Mouse (Mus musculus) gastrocnemius, adult 8-10 months (tissue): ENCODE results near the gene Cttn. TPM values are rescaled to one million over a fixed set of nuclear protein-coding genes. Genes with fewer than 3 reads are reported as not detected.

Experiments used
- DNase-seq, 2 experiments: peaks; one replicate each; pipeline ENCODE4 v3.0.0; 2022; ENCODE audit warnings: low spot score in 2 of 2
- total RNA-seq, 4 experiments: library from RNA; stranded (reverse); gene quantifications; 2 replicates each; pipeline ENCODE4 v1.2.4; 2022

The Cttn gene
- 10 to 100 TPM; 16.6 to 19.3 (median 17.9) TPM for total RNA-seq

DNA sequence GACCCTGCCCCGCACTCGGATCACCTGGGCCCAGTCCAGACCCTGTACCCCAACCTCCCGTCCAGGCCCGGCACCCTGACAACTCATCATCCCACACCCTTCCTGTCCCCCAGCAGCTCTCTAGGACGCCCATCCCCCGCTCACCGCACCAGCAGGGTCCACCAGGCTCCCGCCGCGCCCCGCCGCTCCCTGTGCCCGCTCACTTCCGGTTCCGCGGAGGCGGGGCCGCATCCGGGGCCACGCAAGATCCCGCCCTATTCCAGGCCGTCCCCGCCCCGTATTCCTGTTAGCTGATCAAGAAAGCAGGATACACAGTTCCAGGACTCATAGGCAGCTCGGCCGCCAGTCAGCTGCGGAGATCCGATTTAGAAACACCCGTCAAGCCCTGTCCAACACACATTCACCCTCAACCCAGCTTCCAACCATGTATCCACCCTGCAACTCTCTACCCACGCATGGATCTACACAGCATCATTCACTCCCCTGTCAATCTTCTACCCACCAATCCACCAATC, at the start of gene Cttn:
TSS of gene Cttn (minus strand) at position 465 of the 515 bp plus-strand sequence.
- DNase-seq = peak; percentile 77 to 83

DNA sequence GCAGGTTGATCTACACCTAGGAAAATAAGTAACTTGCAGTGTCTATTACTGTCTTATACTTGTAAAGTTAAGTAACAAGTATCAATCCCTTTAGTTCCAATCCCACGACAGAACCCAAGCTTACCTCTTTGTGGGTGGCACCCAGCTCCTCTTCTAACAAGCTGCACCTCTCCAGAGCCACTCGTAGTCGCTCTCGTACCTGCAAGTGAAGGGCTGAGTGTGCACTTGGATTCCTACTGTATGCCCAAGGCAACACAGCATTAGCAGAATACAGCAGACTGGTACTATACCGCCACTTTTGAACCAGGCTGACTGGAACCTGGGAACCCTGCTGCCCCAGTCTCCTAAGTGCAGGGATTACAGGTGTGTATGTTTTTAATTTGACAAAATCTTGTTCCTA, 49.0 kb upstream of the Cttn start:
- DNase-seq = no peak

DNA sequence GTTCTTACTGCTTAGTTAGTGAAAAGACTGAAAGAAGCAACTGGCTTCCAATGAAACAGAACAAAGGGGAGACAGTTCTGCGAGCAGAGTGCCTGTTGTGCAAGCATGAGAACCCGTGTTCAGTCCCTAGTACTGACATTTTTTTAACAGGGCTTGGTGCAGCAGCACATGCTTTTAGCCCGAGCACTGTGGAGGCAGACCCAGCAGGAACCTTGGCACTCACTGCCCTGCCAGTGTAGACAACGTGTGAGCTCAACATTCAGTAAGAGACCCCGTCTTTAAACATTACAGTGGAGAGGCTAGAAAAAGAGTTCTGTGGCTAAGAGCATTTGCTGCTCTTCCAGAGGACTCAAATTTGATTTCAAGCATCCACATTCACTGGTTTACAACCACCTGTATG, 45.9 kb upstream of the Cttn start:
- no peak for DNase-seq

DNA sequence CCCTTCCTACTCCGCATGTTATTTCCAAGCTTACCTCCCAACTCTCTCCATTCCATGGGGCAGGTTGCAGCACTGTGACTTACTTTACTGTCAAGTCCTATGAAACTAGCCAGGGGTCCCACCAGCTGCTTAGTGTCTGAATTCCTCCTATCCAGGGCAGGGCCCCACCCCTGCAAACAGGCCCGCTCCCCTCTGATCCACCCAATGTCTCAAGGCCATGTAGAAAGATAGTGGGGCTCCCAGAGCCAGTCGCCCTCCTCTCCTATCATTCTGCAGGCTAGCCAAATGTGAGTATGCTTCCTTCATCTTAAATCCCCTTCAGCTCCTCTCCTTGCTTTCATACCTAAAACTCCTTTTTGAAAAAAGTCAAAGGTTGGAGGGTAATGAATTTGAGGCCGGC, 38.3 kb upstream of the Cttn start:
- DNase-seq = no peak

DNA sequence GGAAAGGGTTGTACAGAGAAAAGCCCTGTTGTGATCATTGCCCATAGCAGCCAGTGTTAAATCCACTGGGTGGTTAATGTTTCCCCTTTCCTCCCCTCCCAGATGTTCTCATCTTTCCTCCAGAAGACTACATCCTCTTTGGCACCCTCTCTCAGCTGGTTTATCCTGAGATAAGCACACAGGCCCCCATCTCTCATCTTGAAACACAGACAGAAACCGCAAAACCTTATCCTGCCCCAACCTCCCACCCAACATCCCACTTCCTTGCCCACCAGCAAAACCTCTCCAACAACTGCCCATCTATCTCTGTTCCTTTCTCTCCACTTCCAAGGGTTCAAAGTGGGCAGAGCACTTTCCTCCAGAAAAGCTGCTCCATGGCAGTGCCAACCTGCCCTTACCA, 36.0 kb upstream of the Cttn start:
- no peak for DNase-seq

DNA sequence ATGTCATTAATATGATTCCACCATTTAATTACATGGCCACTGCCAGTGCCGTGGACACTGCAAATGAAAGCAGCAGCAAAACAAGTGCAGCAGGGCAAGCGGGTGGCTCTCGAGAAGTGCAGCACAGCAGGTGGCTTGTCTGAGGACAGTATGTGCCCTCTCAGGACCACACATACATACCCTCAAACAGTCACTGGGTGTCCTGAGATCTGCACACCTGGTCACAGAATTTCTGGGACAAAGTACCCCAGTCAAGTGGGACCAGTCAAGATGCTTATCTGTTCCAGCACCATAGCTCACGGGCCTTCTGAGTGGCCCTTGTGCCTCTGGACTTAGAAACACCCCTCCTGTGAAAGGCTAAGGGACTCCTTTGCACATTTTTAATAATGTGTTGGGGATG, 33.1 kb upstream of the Cttn start:
- no peak for DNase-seq

DNA sequence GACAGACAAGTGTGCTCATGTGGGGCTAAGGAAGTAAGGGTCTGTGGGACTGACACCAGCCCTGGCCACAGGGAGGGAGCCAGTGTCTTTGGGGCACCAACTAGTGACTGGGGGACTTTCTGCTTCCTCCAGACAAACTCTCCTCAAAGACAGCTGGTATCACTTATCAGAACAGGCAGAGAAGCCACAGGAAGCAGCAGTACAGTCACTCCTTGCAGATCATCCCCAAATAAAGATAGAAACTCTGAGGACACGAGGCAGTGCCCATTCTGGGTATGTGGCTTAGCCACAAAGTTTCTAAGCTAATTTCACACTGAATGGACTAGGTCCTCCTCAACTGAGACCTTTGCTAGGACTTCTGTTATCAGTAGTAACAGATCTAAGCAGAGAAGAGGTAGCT, 22.1 kb upstream of the Cttn start:
- no peak for DNase-seq

DNA sequence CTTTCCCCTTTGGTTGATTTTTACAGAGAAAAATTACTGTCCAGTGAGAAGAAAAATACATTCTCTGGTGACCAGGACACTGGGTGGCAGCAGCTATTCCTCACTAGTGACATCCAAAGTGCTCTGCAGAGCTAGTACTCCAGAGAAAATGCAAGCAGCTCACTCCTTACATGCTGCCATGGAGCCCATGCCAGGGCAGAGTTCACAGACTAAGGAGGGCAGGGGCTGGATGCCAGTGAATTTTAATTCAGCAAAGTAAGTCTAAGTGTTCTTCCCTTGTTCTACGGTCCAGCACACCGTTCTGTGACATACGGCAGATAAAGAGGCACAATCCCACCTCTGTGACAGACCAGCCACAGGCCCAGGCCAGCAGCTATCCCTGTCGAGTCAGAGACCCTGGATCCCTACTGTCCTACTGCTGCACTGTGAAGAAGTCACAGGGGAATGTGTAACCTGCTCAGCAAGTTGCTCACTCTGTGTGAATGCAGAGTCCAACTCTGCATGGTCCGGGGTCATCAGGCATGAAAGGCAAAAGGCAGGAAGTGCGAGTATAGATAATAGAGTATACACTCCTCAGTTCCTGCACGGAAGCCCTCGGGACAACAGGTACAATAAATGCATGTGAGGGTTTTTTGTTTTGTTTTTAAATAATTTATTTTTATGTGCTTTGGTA, 19.5 kb upstream of the Cttn start:
- DNase-seq = no peak

DNA sequence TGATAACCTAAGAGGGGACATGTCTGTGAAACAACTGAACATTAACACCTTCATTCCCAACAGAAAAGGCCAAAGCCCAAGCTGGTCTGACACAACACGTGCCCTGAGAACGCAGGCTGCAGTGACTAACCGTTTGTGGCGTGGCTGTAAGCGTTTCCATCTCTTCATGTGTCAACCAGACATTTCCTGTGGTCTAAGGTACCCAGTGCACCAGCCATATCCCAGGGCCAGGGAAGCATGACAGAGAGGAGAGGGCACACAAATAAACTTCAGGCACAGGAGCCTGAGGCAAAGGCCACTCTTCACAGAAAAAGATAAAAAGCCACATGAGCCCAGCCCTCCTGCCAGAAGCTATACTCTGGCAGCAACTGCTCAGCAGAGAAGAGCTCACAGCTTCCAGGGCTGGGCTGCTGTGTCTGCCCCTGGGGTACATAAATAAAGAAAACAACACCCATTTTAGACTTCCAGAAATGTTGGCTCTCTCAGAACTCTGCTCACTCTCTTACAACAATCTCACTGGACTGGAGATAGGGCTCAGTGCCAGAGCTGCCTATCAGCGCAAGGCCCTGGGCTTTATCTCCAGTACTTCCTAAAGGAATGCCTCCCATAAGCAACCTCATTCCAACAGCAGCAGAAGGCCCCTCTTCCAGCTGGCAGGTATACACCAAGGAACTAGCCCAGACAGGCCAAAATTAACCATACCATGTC, 18.4 kb upstream of the Cttn start:
- no peak for DNase-seq

DNA sequence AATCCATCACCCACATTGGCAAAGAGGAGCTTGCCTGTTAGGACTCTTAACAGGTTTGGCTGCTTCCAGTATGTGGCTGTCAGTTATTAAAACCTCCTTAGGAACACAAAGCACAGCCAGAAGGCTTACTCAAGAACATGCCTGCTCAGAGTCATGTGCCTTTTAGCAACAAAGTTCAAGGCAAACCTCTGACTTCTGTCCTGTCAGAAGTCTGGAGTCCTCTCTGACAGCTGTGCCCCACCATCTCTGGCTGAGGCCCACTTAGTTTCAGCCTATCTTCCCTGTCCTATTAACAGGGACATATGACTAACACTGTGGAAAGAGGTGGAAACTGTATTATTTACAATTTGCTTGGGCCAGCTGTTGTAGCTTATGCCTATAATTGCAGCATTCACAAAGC, 9.5 kb upstream of the Cttn start:
- DNase-seq = no peak

DNA sequence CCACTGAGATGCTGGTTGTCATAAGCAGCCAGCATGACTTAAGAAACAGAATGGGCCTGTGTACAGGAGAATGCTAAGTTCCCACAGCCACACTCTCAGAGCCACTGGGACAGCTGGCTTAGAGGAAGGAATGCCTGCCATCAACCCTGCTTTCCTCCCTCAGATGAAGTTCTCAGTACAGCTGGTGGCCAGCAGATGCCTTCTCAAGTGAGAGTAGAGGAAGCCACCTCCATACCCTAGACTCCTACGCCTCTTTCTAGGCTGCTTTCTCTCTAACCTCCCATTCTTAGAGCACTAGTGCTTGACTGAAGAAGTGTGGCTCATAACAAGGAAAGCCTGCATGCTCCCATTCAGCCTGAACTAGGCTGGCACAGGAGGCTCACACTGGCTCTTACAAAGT, 8.8 kb upstream of the Cttn start:
- DNase-seq = no peak

DNA sequence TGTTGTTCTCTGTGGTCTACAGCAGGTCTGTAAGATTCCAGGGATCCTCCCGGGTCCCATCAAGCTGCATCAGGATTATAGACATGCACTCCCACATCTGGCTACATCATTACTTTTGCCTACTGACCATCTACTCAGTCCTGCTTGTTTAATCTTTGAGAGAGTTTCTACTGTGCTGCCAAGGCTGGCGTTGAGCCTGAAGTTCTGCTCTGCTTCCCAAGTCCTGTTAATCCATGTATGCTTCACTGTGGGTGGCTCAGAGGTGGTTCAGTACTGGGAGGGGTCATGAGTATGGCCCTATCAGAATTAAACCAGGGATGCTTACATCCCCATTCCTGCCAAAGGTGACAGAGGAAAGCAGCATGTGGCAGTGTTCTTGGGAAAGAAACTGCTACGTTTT, 4.9 kb upstream of the Cttn start:
- DNase-seq = no peak

DNA sequence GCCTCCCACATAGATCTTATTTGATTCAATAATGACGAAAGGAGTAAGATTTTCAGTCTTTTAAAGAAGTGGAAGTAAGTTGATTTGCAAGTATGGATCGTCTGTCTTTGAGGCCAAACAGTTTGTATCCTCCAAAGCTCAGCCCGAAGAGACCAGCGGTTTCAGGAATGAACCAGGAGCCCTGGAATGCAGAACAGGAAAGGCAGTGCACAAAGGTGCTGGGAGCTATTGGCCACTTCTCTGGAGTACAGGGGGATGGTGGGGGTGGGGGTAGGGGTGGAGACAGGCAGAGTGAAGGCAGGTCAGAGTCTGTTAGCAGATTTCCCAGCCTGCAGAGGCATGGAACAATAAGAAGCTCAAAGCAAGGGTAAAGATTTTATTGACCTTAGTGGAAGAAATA, 2.7 kb upstream of the Cttn start:
- DNase-seq = no peak

DNA sequence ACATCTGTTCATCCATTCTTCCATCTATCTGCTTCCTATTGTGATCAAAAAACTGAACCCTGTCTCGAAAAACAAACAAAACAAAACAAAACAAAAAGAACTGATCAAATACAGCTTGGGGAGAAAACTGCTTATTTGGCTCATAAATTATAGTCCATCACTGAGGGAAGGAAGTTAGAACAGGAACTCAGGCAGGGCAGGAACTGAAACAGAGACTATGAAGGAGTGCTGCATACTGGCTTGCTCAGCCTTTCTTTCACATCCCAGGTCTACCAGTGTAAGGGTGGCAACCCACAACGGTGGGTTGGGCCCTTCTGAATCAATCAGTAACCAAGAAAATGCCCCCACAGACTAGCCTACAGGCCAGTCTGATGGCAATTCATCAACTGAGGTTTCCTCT, 294 bp upstream of the Cttn start:
- DNase-seq = no peak

DNA sequence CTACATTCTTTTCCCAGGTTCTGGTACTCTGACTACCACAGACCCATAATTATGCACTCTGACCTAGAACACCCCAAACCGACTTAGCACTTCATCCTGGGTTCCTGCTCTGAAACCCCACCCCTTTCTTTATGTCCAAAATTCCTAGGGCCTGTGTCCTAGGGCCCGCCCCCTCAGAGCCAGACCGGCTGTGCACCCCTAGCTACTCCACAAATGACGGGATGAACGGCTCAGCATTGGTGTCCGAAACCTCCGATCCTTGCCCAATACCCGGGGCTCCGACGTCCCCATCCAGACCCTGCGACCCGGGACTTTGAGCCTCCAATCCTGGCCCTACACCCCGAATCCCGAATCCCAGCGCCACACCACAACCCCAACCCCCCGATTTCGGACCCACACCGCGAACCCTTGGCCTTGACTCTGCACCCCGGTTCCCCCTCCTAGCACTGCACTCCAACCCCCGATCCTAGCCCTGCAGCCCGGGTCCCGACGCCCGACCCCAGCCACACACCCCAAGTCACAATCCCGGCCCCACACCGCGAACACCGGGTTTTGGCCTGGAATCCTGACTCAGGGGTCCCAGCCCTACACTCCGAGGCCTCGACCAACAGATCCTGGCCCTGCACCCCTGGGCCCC, 783 bp downstream of the Cttn start:
- DNase-seq = no peak

DNA sequence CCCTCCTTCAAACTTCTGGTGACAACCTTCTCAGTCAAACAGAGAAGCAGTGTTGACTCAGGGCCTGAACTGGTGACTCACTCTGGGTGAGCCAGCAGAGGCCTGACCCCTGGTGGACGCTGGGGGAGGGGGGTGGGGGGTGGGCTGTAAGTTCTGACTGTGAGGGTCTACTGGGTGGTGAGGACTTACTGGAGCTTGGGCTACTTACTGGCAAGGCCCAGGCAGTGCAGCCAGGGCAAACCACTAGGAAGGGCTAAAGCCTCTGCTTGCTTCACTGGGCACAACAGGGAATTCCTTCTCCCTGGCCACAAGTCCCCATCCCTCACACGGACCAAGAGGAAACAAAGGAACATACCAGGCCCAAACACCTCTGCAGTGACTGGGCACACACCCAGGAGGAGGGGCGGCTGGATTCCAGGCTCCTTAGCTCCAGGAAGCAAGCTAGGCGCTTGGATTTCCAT, 1.6 kb downstream of the Cttn start:
- DNase-seq = no peak

DNA sequence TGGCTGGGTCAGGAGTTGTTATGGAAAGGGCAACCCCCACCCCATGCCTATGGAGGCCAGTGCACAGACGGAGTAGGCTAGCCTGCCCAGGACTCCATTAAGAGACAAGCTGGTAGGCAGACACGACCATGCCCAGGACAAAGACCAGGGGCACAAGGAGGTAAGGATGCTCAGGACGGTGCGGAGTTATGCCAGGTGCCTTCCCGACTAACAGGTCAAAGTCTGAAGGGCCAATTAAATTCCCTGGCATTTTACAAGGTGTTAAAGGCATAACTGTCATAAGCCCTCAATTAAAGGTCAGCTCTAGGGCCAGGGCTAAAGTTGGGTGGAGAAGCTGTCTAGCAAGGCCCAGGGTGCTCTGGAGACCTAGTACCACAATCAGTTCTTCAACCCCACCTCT, 2.1 kb downstream of the Cttn start:
- DNase-seq = no peak

DNA sequence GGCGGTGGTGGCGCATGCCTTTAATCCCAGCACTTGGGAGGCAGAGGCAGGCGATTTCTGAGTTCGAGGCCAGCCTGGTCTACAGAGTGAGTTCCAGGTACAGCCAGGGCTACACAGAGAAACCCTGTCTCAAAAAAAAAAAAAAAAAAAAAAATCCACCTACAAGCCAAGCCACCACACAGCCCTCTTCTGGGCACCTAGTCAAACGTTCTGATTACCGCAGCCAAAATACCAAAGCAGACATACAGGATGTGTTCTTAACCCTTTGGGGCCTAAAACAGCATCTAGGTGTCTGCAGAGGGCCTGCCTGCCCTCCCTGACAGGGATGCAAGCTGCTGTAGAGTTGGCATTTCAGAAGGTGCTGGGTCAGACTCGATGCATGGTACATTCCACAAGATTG, 8.2 kb downstream of the Cttn start:
- no peak for DNase-seq

DNA sequence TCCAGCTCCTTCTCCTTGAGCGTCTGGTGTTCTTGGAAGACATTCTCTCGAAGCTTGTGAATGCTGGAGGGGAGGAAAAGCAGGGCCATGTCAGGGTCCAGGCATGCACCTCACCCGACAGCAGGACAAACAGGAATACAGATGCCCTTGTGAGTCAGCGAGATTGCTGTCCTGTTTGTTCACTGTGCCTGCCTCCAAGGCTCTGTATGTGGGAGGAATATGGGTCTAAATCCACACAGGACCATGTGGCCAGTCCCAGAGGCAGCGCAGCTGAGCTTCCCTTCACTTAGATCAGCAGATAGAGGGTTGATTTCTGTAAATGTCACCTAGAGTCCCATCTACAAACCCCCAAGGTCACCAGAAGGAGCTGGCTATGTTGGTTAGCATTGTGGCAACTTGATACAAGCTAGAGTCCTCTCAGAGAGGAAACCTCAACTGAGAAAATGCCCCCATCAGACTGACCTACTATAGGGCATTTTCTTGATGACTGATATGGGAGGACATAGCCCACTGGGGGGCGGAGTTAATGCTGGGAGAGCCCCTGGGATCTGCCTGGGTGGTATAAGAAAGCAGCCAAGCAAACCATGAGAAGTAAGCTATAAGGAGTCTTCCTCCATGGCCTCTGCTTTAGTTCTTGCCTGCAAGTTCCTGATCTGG, 9.4 kb downstream of the Cttn start:
- DNase-seq = no peak

DNA sequence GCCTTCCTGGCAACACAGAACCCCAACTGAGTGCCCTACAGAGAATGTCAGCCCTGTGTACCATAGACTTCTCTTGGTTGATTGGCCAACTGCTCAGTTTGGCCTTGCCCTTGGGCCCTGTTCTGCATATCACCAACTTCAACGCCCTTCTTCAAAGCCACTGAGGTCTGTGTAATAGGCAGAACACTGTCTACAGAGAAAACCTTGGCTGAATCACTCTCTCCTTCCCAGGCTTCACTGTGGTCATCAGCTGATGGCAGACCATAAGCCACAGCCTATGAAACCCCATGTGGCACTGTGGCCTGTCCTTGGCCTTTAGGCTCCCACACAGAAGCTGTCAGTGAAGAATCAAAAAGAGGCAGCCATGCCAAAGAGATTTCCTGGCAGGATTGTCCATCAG, 11.9 kb downstream of the Cttn start:
- no peak for DNase-seq

DNA sequence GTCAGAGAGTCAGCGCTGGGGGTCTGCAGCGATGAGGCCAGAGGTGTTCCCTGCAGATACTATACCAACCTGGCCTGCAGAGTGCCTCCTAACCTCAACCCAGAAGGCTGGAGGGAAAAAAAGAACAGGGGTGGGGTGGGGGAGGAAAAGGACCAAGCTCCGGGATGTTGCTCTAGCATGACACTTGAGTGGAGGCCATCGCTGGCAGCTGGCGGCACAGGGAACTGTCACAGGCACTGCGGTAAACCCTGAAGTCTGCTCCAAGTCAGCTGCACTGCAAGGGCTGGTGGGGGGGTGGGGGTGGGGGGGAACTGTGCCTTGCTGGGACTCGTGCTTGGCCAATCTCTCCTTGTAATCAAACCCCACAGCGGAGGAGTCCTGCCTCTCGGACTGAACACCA, 20.1 kb downstream of the Cttn start:
- DNase-seq = no peak
